Mouse (Mus musculus) megakaryocyte, embryonic 14.5 days (primary cell): Measurements from ENCODE around the gene Fam78a. TPM values are rescaled to one million over a fixed set of nuclear protein-coding genes. Genes with fewer than 3 reads are reported as not detected.

Experiments
- H3K27me3 ChIP-seq: replicated peaks from 2 replicates; pipeline ENCODE3; 2012; ENCODE audit warnings: inconsistent platforms
- H3K36me3 ChIP-seq: replicated peaks from 2 replicates; pipeline ENCODE3; 2012; ENCODE audit warnings: low read length, inconsistent platforms, mixed read lengths
- H3K4me1 ChIP-seq: 2 replicates; pipeline ENCODE4 v1.6.1; 2012; ENCODE audit warnings: inconsistent platforms
- H3K4me3 ChIP-seq: replicated peaks from 2 replicates; pipeline ENCODE3; 2012; ENCODE audit warnings: moderate library complexity, mild to moderate bottlenecking, inconsistent platforms
- H3K9me3 ChIP-seq: 2 replicates; pipeline ENCODE4 v1.6.1; 2012; ENCODE audit warnings: inconsistent platforms
- FLI1 ChIP-seq: IDR thresholded peaks from 2 replicates; pipeline ENCODE4 v1.6.1; 2012; ENCODE audit warnings: low read length, inconsistent platforms, mixed read lengths
- GATA1 ChIP-seq: IDR thresholded peaks from 3 replicates; pipeline ENCODE4 v1.6.1; 2012; ENCODE audit warnings: mixed read lengths, low read length, inconsistent platforms, borderline replicate concordance
- polyA plus RNA-seq: library from polyadenylated mRNA; stranded (reverse); fragments of >175 nt; gene quantifications from 2 replicates; pipeline ENCODE4 v1.2.3, GENCODE M21; 2012; ENCODE audit warnings: low replicate concordance; ENCODE audit not compliant: insufficient read depth

Fam78a gene
- polyA plus RNA-seq, 1 experiment, result 43.5 TPM

DNA sequence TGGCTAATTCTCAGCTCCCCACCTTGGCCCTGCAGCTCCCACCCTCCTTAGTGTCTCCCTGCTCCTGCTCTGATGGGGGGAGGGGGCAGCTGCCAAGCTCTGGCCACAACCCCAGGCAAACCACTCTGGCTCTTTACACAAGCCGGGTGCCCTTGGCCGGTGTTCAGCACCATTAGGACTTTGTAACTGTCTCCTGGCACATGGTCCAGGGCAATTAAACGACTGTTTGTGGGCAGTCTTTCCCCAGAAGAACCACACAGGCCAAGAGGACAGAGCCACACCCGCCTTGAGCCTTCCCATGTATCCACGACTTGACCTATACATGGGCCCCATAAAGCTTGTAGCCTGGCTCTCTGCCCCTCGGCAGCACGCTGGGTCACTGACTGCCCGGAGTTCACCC is 10.3 kb downstream of the Fam78a start:
- H3K4me1 ChIP-seq, result peaks cover 81% of the 10 kb centered on the region
- peak overlapping the region; percentile 40 for H3K4me3 ChIP-seq
- H3K36me3 ChIP-seq, result peaks cover 89% of the 10 kb centered on the region
- no peaks in the 10 kb centered on the region for H3K9me3 ChIP-seq
- TF ChIP-seq FLI1, result no peak
- no peaks in the 10 kb centered on the region for H3K27me3 ChIP-seq

DNA sequence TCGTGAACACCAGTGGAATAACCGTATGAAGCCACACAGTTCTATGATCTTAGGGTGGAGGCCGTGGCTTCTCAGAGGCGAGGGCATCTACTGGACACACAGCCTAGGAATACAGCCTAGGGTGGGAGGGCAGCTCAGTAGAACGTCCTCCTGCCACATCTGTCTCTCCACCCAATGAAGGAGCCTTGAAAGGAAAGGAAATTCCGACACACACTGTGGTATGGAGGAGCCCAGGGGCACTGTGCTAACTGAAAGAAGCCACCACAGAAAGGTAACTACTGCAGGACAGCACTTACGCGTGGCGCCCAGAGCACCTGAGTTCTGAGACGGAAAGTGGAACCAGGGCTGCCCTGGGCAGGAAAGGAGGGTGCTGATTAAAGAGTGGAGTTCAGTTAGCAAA is 13.9 kb downstream of the Fam78a start:
- no peak for TF ChIP-seq FLI1
- TF ChIP-seq GATA1, result no peak
- Histone ChIP-seq H3K9me3 (no peaks in the 10 kb centered on the region), H3K4me1 (peaks cover 89% of the 10 kb centered on the region), H3K4me3 (peak overlapping the region; percentile 42), H3K27me3 (no peaks in the 10 kb centered on the region), H3K36me3 (peaks cover 97% of the 10 kb centered on the region)

DNA sequence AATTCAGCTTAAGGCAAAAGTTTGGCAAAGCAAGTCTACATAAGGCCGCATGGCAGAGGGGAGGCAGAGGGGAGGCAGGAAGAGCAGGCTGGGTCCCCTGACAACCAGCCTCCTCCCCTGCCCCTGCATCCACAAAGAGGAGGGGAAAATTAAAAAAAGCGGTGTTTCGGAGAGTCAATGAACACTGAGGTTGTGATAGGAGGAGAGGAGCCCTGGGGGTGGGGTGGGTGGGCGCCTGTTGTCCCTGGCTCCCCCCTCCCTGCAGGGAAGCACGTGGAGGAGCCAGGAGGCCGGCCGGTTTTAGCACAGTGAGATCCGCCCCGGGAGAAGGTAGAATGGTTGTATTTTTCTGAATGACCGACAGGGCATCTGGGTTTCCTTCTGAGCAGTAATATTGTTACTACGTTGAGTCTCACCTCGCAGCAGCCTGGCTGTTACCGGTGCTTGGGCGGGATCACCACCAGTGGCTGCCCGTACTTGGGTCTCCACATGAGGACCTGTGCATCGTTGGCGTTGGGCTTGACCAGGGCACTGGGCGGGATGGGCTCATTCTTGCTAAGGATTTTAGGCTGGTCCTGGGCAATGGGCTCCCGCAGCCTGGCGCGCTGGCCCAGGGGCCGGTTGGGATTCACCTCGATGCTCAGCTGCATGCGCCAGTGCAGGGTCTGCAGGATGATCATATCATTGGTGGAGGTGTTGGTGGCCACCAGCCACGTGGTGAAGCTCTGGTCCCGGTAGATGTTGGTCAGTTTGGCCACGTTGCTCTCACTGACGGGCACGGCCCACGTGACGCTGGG is 15.6 kb downstream of the Fam78a start:
- no peak for TF ChIP-seq GATA1
- TF ChIP-seq FLI1, result no peak
- Histone ChIP-seq H3K27me3 (no peaks in the 10 kb centered on the region), H3K9me3 (no peaks in the 10 kb centered on the region), H3K4me1 (peaks cover 89% of the 10 kb centered on the region), H3K36me3 (peaks cover 100% of the 10 kb centered on the region), H3K4me3 (peak overlapping the region; percentile 20)

DNA sequence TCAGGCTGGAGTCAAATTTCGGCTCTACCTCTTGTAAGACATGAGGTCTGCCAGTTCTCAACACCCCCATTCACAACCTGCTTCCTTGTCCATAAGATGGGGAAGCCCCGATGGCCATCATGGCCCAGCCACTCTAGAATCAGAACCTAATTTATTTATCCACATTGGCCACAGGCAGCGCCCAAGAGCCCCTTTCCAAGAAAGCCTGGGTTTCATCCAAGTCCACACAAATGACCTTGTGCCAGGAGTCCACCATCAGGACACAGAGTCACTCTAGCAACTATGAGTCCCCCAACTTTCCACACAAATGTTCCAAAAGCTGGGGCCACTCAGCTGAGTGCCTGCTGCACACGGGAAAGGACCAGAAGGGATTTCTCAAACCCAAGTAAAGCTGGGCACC is 18.7 kb downstream of the Fam78a start:
- Histone ChIP-seq H3K36me3 (peaks cover 87% of the 10 kb centered on the region), H3K4me1 (peaks cover 94% of the 10 kb centered on the region), H3K27me3 (no peaks in the 10 kb centered on the region), H3K9me3 (no peaks in the 10 kb centered on the region), H3K4me3 (no peak overlapping the region)
- no peak for TF ChIP-seq GATA1
- no peak for TF ChIP-seq FLI1

DNA sequence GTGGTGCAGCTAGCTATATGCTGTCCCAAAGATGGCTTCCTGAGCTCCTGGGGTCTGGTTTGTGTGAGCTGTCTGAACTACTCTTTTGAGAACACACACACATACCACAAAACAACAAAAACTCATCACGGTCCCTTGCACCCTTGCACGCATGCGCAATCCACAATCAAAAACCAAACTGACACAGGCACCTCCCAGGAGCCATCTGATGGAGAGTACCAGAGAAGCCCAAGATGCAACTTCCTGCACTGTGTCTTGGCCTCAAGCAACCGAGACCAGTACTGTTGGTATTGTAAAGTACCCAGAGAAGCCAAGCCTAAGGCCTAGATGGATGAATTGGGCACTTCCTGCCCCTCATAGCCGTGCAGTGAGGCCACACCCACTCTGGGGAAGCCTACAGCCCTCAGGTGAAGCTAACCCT is 19.3 kb downstream of the Fam78a start:
- Histone ChIP-seq H3K4me1 (peaks cover 95% of the 10 kb centered on the region), H3K9me3 (no peaks in the 10 kb centered on the region), H3K4me3 (no peak overlapping the region), H3K27me3 (no peaks in the 10 kb centered on the region), H3K36me3 (peaks cover 81% of the 10 kb centered on the region)
- TF ChIP-seq FLI1, result no peak
- no peak for TF ChIP-seq GATA1

DNA sequence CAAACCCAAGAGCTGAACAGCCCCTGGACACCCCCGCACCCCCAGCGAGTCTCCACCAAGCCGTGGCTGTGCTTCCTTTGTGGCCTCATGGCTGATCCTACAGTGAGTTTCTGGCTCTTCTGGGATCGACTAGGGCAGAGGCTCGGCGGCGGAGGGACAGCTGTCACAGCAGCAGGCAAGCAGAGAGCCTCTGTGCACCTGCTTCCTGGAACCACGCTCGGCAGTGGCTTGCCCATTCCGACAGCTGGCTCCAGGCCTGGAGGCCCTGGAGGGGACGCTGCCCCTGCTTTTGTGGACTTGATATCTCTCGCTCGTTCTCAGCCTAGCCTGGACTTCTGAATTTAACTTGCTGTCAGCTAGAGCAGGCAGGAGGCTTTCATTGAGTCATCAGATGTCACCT is 19.7 kb downstream of the Fam78a start:
- Histone ChIP-seq H3K27me3 (no peaks in the 10 kb centered on the region), H3K4me1 (peaks cover 100% of the 10 kb centered on the region), H3K9me3 (no peaks in the 10 kb centered on the region), H3K4me3 (peak overlapping the region; percentile 64), H3K36me3 (peaks cover 76% of the 10 kb centered on the region)
- TF ChIP-seq GATA1 (no peak), FLI1 (no peak)

DNA sequence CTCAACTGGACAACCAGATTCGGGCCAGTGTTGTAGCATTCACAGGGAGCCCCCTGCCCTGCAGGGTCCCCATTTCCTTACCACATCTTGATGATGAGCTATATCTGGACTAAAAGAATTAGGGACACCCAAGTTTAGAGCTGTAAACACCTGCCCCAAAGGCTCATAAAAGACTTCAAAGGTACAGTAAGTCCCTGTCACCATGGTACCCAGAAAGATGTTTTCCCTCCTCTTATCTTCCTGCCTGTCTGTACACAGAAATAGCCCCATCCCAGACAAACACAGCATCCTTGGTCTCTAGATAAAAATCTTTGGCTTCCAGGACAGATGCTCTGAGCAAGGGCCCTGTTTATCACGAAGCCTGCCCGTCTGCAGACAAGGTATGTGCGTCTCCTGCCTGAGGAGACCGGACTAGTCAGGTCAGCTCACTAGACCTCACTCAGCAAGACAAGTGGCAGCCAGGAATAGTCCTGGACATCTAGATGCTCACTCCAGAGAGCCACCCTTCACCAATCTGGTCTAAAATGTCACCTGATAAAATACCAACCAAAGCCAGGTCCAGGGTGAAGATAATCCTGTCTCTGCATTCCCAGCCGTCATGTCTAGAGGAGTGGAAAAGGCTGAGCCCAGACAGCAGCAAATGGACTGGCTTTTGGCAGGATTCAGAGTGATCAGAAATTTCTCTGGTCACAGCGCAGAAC is 21.1 kb downstream of the Fam78a start:
- Histone ChIP-seq H3K36me3 (peaks cover 67% of the 10 kb centered on the region), H3K4me3 (peak overlapping the region; percentile 29), H3K27me3 (no peaks in the 10 kb centered on the region), H3K4me1 (peaks cover 100% of the 10 kb centered on the region), H3K9me3 (no peaks in the 10 kb centered on the region)
- TF ChIP-seq FLI1 (no peak), GATA1 (no peak)

DNA sequence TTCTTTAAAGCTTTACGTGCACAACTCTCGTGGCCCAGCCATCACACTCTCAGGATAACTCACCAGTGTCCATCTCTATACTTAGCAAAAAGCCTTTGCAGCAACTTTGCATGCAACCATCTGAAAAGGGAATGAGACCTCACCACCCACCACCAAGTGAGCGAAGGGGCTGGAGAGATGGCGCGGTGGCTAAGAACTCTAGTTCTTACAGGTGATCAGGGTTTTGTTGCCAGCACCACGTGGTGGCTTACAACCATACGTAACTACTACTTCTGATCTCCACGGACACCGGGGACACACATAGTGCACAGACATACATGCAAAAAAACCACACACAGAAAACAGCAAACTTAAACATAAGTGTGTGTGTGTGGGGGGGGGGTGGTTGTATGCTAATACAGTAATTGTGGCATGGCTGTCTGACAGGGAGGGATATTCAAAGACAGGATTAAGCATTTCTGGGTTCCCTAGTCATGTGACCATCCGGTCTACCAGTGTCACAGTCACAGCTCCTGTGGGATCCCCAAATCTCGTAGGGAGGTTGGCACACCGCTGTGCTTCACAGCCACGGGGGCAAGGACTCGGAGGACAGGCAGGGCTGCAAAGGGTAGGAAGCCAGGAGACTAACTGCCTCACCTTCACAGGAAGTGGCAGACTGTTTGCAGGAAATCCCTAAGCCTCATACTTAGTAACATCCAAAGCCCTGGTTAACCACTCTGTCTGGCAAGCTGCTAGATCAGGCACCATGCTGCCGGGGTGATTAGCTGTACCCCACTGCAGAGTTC is 21.8 kb downstream of the Fam78a start:
- TF ChIP-seq FLI1 (no peak), GATA1 (no peak)
- Histone ChIP-seq H3K27me3 (no peaks in the 10 kb centered on the region), H3K4me1 (peaks cover 98% of the 10 kb centered on the region), H3K36me3 (peaks cover 65% of the 10 kb centered on the region), H3K9me3 (no peaks in the 10 kb centered on the region), H3K4me3 (peak overlapping the region; percentile 76)

DNA sequence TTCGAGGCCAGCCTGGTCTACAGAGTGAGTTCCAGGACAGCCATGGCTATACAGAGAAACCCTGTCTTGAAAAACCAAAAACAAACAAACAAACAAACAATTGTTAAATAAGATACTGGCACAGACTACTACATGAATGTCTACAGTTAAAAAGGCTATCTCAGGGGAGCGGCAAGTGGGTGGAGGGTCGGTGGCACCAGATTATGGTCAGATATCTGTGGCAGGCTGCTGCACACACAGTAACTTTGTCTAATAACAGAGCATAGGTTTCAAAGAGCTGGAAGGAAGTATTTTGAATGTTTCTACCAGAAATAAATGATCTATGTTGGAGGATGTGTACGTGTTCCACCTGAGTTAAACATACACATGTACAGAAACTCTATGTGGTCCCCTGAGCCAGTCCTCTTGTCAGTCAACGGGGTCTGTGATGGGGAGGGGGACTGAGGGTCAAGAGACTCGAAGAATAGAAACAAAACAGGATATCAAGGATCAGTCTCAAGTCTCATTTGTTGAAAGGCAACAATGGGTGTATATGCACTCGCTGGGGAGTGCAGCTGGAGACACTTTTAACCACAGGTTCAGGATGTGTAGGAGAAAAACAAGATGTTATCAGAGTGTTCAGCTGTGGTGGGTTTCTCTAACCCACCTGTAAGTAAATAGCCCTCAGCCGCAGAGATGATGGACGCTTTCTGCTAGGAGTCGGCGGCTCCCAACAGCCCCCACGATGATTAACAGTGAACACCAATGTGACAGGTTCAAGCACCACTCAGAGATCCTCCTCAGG is 22.7 kb downstream of the Fam78a start:
- peaks cover 98% of the 10 kb centered on the region for H3K4me1 ChIP-seq
- no peak for TF ChIP-seq GATA1
- H3K9me3 ChIP-seq, result no peaks in the 10 kb centered on the region
- H3K27me3 ChIP-seq, result no peaks in the 10 kb centered on the region
- no peak overlapping the region for H3K4me3 ChIP-seq
- peaks cover 61% of the 10 kb centered on the region for H3K36me3 ChIP-seq

DNA sequence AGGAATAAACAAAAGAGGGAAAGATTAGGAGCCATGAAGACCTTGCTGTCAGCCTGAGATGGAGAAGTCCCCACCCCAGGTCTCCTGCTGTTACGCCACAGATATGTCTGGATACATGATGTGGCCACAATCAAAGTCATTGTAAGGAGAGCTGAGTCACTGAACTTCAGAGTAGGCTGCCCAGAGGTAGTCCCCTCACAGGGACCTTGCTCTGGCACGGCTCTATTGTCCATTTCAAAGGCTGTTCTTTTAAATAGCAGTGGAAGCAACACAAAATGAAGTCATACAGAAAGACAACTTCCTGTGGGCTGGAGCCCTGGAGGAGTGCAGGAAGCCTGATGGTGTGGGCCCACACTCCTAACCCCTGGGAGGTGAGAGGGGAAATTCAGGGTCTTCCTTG is 23.5 kb downstream of the Fam78a start:
- peak overlapping the region; percentile 33 for H3K4me3 ChIP-seq
- H3K36me3 ChIP-seq, result peaks cover 56% of the 10 kb centered on the region
- H3K27me3 ChIP-seq, result no peaks in the 10 kb centered on the region
- H3K4me1 ChIP-seq, result peaks cover 97% of the 10 kb centered on the region
- TF ChIP-seq FLI1 (no peak), GATA1 (no peak)
- no peaks in the 10 kb centered on the region for H3K9me3 ChIP-seq
